Comparison of ENCODE assay signal across 1 mouse cellular context in genomic region chr16:92552858-92553257, GRCm38 (mm10).
TF ChIP-seq lines count a peak whose summit lies in the region.

No protein-coding gene starts in this region.

TF ChIP-seq in CH12.LX, 34 proteins besides CTCF, POLR2A, EP300 and RAD21 (continued from another document):
- TF ChIP-seq MEF2A (IDR thresholded peaks at IDR 0.05; ENCODE audit: borderline replicate concordance, low read depth, low read length), result no peak
- TF ChIP-seq SIN3A (IDR thresholded peaks at IDR 0.05; ENCODE audit: low read length), result no peak
- TF ChIP-seq JUN (IDR thresholded peaks at IDR 0.05; ENCODE audit: insufficient read depth, low read depth, low read length), result no peak
- TF ChIP-seq ZNF384 (IDR thresholded peaks at IDR 0.05; ENCODE audit: low read depth, low read length), result no peak
- no peak for TF ChIP-seq ETS1 (conservative IDR thresholded peaks at IDR 0.05; ENCODE audit: low read depth, low read length)
- TF ChIP-seq BHLHE40 (IDR thresholded peaks at IDR 0.05; ENCODE audit: low read depth, low read length), result no peak; the same call in 1 of the 2 replicates
- TF ChIP-seq MAFK (IDR thresholded peaks at IDR 0.05; ENCODE audit: insufficient replicate concordance, low read length), result no peak
- TF ChIP-seq GABPA (IDR thresholded peaks at IDR 0.05; ENCODE audit: insufficient replicate concordance, low read depth, low read length), result no peak
- no peak for TF ChIP-seq CHD1 (IDR thresholded peaks at IDR 0.05; ENCODE audit: low read depth, low read length)
- TF ChIP-seq ZMIZ1 (IDR thresholded peaks at IDR 0.05; ENCODE audit: low read depth, low read length), result no peak
- no peak for TF ChIP-seq JUND (conservative IDR thresholded peaks at IDR 0.05; ENCODE audit: low read depth, low read length)
